Mouse (Mus musculus): ENCODE data around the gene Htra2.

The Htra2 gene

DNA sequence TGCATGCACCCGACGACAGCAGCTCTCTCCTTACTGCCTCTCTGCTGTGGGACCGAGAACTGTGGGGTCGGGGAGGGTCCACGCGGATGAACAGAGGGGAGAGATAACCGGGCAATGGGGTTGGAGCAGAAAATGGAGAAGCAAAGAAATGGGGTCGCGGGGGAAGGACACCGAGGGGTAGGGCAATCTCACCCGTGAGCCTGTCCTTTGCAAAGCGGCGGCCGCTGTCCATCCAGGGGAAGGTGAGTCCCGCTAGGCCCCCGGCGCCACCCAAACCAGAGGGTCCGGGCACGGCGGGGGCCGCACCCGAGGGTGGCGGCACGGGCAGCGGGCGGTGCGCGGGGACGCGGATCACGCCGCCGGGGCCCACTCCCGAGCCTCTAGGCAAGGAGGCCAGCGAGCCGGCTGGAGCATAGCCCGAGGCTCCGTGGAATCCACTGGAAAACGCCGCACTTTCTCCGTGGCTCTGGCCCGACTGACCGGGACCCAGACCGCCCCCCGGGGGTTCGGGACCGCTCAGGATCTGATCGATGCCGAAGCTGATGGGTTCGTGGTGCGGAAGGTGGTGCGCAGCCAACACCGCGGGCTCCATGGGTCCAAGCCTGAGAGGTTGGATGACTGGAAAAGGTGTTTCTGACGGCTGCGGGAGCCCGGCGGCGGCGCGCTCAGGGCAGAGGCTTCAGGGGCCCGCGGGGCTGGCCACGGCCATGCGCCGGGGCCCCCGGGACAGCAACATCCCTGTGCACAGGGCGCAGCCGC lies 14.6 kb upstream of the Htra2 start:
- no peak for DNase-seq

DNA sequence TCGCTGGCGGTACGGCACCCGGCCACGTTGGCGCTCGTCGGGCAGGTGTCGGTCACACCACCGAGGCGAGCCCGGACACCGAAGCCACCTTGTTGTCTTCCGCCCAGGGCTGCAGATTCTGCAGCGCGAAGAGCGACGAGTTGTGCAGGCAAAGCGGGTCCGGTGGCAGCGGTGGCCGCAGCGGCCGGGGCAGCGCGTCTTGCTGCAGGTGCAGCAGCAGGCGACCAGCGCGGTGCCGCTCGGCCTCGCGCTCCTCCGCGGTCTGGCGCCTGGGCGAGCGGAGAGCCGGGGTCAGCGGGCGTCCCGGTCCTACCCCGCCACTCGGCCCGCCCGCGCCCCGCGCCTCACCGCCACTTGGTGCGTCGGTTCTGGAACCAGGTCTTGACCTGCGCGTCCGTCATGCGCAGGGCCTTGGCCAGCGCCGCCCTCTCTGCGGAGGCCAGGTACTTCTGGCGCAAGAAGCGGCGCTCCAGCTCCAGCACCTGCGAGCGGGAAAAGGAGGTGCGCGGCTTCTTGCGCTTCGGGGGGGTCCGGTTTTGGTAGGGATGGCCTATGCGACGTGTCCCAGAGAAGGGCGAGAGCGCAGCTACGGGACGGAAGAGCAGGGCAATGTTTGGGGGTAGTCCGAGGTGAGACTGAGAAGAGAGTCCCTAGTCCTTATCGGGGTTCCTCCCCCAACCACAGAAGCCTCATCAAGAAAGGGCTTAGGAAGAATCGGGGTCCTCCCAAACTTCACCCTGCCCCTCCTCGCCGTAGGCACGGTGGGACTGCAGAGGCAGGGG lies 13.8 kb upstream of the Htra2 start:
- no peak for DNase-seq

- no peak for DNase-seq
Observed at GRCm38 (mm10) chr6:83068221-83068620, 13.1 kb upstream of the Htra2 start.

GRCm38 (mm10) chr6:83066441-83066840 lies 11.4 kb upstream of the Htra2 start:
- no peak for DNase-seq

DNA sequence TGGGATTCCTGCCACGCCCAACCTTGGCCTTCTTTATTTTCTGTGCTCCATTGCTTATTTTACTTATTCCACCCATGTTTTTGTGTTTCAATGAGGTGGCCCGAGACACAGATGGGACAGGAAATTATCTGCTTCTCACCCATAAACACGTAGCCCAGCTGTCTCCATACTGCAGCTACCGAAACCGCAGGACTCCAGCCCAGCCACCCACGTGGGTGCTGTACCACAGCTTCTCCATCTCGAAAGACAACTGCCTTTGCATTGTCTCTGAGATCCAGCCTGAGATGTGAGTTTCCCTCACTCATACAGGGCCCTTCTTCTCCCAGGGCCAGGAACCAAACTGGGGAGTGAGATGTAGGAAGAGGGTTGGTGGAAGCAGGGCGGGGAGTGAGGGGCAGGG lies 10.9 kb upstream of the Htra2 start:
- no peak for DNase-seq

- no peak for DNase-seq
Observed at GRCm38 (mm10) chr6:83058725-83059124, 3.7 kb upstream of the Htra2 start.

- peak; percentile 38 for DNase-seq
Observed at GRCm38 (mm10) chr6:83057790-83058189, 2.7 kb upstream of the Htra2 start, which contains the start of gene Dqx1. Gene Dqx1 (plus strand): TSS chr6:83057844.

GRCm38 (mm10) chr6:83054074-83054851 lies 810 bp downstream of the Htra2 start, which contains the start of gene Aup1:
Gene Aup1 (plus strand): TSS chr6:83054521.
- peak; percentile 97 for DNase-seq

DNA sequence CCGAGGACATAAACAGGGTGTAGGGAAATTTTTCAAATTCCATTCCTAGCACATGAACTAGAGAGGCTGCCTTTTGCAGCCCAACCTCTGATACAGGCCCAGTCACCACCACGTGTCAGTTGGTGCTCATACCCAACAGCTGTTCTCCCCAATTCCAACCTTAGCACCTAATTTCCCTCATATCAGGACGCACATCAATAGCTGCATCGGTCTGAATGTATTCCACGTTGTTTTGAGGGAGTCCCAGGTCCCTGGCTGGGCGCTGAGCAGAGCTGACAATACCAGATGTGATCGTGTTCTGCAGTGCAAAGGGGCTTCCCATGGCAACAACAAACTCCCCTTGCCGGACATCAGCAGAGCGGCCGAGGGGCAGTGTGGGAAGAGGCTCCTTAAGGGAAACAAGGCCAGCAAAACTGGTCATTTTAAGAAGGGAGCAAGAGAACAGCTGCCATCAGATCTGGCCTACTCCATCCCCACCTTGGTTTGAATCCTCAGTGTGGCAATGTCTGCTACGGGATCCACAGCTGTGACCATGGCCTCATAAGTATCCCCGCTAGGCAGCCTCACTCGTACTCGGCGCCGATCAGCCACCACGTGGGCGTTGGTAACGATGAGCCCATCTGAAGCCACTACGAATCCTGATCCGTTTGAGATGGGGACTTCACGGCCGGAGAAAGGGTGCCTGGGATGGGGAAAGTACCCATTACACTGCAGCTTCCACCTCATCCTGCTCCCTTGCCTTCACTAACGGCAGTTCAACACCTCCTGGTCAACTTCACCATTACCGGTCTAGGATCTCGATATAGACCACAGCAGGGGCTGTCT lies 1.7 kb downstream of the Htra2 start:
- DNase-seq, result peak; percentile 48

DNA sequence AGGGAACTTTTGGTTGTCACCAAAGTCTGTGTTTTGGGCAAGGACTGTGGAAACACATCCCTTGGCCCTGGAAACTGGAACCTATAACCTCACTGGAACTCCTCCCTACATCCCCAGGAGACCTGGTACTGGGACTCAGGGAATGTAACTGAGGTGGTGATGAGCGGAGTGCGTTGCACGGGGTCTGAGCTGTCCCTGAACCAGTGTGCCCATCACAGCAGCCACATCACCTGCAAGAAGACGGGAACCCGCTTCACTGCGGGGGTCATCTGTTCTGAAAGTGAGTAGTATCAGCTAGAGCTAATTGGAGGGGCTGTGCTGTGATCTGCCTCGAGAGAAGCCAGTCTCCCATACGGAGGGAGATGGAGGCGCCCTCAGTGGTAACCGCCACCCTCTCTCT lies 5.7 kb downstream of the Htra2 start:
- no peak for DNase-seq

GRCm38 (mm10) chr6:83044742-83045141 lies 10.3 kb downstream of the Htra2 start:
- no peak for DNase-seq

- DNase-seq, result no peak
Observed at GRCm38 (mm10) chr6:83043993-83044392, 11.1 kb downstream of the Htra2 start.

DNA sequence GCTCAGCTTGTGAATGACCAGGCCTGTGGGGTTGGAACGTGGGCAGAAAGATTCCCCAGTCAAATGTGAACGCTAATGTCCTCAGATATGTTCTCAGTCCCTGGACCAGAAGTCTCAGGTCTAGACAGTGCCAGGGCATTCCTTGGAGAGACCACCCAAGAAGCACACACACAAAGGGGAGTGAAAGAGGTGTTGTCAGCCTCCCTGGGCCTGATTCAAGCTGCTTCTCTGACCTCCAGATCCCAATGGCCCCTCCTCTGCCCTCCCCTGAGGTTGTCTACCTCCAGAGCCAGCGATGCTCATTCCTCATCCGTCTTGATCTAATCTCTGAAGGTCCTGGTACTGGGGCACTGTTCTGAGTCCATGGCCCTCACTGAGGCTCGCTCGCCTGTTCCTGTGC lies 11.5 kb downstream of the Htra2 start:
- no peak for DNase-seq

DNA sequence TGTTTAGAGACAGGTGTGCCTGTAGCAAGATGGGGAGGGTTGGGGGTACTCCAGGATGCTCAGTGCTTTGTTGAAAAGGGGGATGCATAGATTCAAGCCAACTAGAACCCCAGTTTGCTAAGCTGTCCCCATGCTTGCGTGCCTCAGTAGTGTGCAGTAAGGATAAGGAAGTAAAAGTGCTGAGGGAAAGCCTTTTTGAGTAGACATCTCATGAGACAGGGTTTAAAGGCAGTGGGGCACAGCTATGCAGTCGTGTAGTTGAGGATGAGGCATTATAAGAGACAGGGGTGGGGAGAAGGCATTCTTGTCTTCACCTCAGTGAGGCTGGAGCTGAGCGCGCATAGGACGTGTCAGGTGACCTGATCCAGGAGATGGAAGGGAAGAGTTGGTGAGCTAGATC lies 14.5 kb downstream of the Htra2 start:
- DNase-seq, result no peak

- DNase-seq, result peak; percentile 85
Observed at GRCm38 (mm10) chr6:83038496-83039012, 16.5 kb downstream of the Htra2 start.

DNA sequence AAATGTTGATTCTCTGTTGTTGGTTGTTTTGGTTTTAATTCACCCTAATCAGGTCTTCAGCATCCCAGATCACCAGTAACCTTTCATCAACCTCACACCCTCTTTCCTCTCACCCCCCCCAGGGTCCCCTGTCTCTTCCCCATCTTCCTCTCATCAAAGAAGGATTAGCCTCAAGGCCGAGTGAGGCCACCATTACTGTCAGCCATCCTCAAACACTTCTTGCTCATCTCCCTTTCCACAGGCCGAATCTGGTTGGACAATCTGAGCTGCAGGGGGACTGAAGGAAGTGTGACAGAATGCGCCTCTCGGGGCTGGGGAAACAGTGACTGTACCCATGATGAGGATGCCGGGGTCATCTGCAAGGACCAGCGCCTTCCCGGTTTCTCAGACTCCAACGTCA lies 17.9 kb downstream of the Htra2 start:
- DNase-seq, result no peak

GRCm38 (mm10) chr6:83034463-83035055 lies 20.5 kb downstream of the Htra2 start:
- no peak for DNase-seq

- DNase-seq, result no peak
Observed at GRCm38 (mm10) chr6:83033249-83034185, 21.6 kb downstream of the Htra2 start, which contains the start of the genes Dok1 and Loxl3. Gene Dok1 (minus strand): TSS chr6:83033471. Gene Loxl3 (plus strand): TSS chr6:83034173.

- no peak for DNase-seq
Observed at GRCm38 (mm10) chr6:83032769-83033191, 22.3 kb downstream of the Htra2 start.

DNA sequence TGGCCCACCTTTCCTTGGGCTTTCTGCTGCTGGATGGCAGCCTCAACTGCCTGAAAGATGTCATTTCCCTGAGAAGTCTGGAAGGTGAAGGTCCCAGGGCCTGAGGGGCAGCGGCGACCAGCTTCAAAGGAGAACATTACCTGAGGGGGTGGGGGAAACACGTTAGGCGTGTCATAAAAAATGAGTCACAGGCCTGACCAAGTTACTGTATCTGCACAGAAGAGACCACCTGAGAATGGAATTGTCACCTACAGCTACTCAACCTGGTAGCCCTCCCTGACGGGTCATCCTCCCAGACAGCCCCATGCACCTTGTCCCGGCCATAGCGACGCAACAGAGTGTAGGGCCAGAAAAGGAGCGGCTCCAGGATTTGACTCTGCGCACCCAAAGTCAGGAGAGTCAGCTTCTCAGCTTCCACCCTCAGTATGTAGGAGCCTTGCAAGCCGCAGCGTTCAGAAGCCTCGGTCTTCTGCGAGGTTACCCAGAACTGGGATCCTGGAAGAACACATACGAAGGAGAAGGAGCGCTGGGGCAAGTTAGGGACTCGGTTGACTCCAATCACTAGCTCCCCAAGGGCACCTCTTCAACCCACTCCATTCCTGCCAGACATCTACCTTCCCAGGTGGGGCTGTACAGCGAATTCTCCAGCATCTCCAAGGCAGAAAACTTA lies 23.0 kb downstream of the Htra2 start:
- DNase-seq, result no peak

All from cerebellum, adult 11-12 months (tissue).